Mouse (Mus musculus) forebrain, embryonic 13.5 days (tissue): ENCODE results near the gene Spryd4. TPM values are rescaled to one million over a fixed set of nuclear protein-coding genes. Genes with fewer than 3 reads are reported as not detected.

Source experiments
- ATAC-seq: fragments of 200-750 bp; cut with Nextera tagmentation; 2 replicates; pipeline ENCODE4 v1.8.0; 2017
- H3K27ac ChIP-seq: fragments of 300-500 bp; sonication (generic); 2 replicates; pipeline ENCODE4 v1.5.1; 2015; ENCODE audit warnings: inconsistent platforms, mild to moderate bottlenecking, moderate library complexity
- H3K27me3 ChIP-seq: fragments of 300-500 bp; sonication (generic); 2 replicates; pipeline ENCODE4 v1.6.1; 2015; ENCODE audit warnings: mild to moderate bottlenecking, inconsistent platforms
- H3K36me3 ChIP-seq: fragments of 300-500 bp; sonication (generic); 2 replicates; pipeline ENCODE4 v1.6.1; 2015; ENCODE audit warnings: mild to moderate bottlenecking, inconsistent platforms; ENCODE audit not compliant: poor library complexity, severe bottlenecking
- H3K4me1 ChIP-seq: fragments of 300-500 bp; sonication (generic); 2 replicates; pipeline ENCODE4 v1.6.1; 2015; ENCODE audit warnings: inconsistent platforms
- H3K4me2 ChIP-seq: fragments of 300-500 bp; sonication (generic); 2 replicates; pipeline ENCODE4 v1.6.1; 2015; ENCODE audit warnings: inconsistent platforms, mild to moderate bottlenecking, moderate library complexity
- H3K4me3 ChIP-seq: fragments of 300-500 bp; sonication (generic); 2 replicates; pipeline ENCODE4 v1.5.1; 2015; ENCODE audit warnings: mild to moderate bottlenecking, inconsistent platforms
- H3K9ac ChIP-seq: fragments of 300-500 bp; sonication (generic); 2 replicates; pipeline ENCODE4 v1.6.1; 2015; ENCODE audit warnings: mild to moderate bottlenecking, inconsistent platforms
- H3K9me3 ChIP-seq: fragments of 300-500 bp; sonication (generic); replicated peaks from 2 replicates; pipeline ENCODE4 v1.6.1; 2016; ENCODE audit warnings: inconsistent platforms
- WGBS: fragments of 180-500 bp; shearing (Covaris S2); methylation state at CpG from one replicate; pipeline ENCODE4 v1.1.7; 2015; 5-methylcytosine and 5-hydroxymethylcytosine counted together
- polyA plus RNA-seq: library from polyadenylated mRNA; unstranded; fragments of >200 nt; fragmentation: Nextera tagmentation; extraction: Ambion mirVana; gene quantifications from 2 replicates; pipeline ENCODE4 v1.2.1, GENCODE M21; 2015

The Spryd4 gene
- polyA plus RNA-seq, 1 experiment from 2014 or later: 17.9 TPM

GRCm38 (mm10) chr10:128239140-128239539 is 27.5 kb upstream of the Spryd4 start:
- H3K9me3 ChIP-seq: no peaks in the 10 kb centered on the region
- no peak for ATAC-seq
- H3K36me3 ChIP-seq: peaks cover 47% of the 10 kb centered on the region
- 94% methylated on average over 4 of the region's 4 CpGs for WGBS
- peaks cover 15% of the 10 kb centered on the region for H3K4me1 ChIP-seq
- no peak overlapping the region for H3K9ac ChIP-seq
- no peaks in the 10 kb centered on the region for H3K27me3 ChIP-seq
- H3K27ac ChIP-seq: no peak overlapping the region
- no peak overlapping the region for H3K4me2 ChIP-seq
- no peak overlapping the region for H3K4me3 ChIP-seq

DNA sequence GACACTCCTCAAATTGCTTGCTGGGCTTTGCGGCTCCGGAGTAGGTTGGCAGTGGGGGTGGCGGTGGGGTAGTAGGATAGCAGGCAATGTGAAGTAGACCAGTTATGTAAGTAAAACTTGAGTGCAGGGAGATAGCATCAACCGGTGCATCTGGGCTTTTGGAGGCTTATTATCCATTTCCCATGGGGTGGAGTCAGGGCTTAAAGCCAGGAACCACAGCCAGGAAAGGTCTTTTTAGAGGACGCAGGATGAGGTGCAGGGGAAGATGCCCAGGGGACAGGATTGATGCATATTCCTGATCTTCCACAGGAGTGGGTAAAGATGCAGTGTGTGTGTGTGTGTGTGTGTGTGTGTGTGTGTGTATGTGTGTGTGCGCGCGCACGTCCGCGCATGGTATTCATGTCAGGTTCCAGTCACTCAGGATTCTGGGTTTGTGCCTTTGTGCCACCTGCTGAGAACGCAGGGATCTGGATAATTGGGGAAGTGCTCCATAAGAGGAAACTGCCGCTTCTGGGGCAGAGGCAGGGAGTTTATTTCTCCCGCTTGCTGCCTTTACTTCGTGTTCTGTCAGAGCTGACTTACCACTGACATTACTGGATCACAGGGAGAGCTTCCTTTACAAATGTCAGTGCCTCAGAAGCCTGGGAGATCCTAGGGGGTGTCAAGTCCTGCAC is 26.3 kb upstream of the Spryd4 start:
- Histone ChIP-seq H3K27ac (no peak overlapping the region), H3K4me2 (no peak overlapping the region), H3K9ac (no peak overlapping the region), H3K4me3 (no peak overlapping the region), H3K4me1 (peaks cover 22% of the 10 kb centered on the region), H3K36me3 (peaks cover 35% of the 10 kb centered on the region), H3K27me3 (no peaks in the 10 kb centered on the region), H3K9me3 (no peaks in the 10 kb centered on the region)
- 72% methylated on average over 15 of the region's 15 CpGs for WGBS
- no peak for ATAC-seq

GRCm38 (mm10) chr10:128236321-128236720 is 24.7 kb upstream of the Spryd4 start:
- 31% methylated on average over 4 of the region's 4 CpGs for WGBS
- ATAC-seq: no peak
- Histone ChIP-seq H3K9ac (peak overlapping the region; percentile 31; the same call in 1 of the 2 replicates), H3K9me3 (no peaks in the 10 kb centered on the region), H3K4me3 (no peak overlapping the region), H3K4me2 (no peak overlapping the region), H3K36me3 (peaks cover 19% of the 10 kb centered on the region), H3K27me3 (no peaks in the 10 kb centered on the region), H3K27ac (no peak overlapping the region), H3K4me1 (peaks cover 25% of the 10 kb centered on the region)

- Histone ChIP-seq H3K4me3 (peak overlapping the region; percentile 73), H3K36me3 (no peaks in the 10 kb centered on the region), H3K4me1 (peaks cover 21% of the 10 kb centered on the region), H3K4me2 (peak overlapping the region; percentile 69), H3K27me3 (no peaks in the 10 kb centered on the region), H3K9ac (peak overlapping the region; percentile 84), H3K9me3 (no peaks in the 10 kb centered on the region), H3K27ac (peak overlapping the region; percentile 92)
- under 1% methylated on average over 14 of the region's 14 CpGs for WGBS
- peak; percentile 41; the same call in 1 of the 2 replicates for ATAC-seq
Observed at GRCm38 (mm10) chr10:128232420-128232985, 20.9 kb upstream of the Spryd4 start.

- H3K9me3 ChIP-seq: no peaks in the 10 kb centered on the region
- under 1% methylated on average over 50 of the region's 58 CpGs for WGBS
- peak within 1 kb of the TSS; percentile 73 for H3K4me3 ChIP-seq
- H3K4me1 ChIP-seq: peaks cover 21% of the 10 kb centered on the region
- ATAC-seq: peak; percentile 93
- H3K4me2 ChIP-seq: peak within 1 kb of the TSS; percentile 69
- no peaks in the 10 kb centered on the region for H3K36me3 ChIP-seq
- H3K9ac ChIP-seq: peak within 1 kb of the TSS; percentile 84
- H3K27ac ChIP-seq: peak within 1 kb of the TSS; percentile 92
- H3K27me3 ChIP-seq: no peaks in the 10 kb centered on the region
Observed at GRCm38 (mm10) chr10:128231697-128232419, 20.3 kb upstream of the Spryd4 start, which contains the start of gene Timeless. Gene Timeless (plus strand): TSS chr10:128232065.

DNA sequence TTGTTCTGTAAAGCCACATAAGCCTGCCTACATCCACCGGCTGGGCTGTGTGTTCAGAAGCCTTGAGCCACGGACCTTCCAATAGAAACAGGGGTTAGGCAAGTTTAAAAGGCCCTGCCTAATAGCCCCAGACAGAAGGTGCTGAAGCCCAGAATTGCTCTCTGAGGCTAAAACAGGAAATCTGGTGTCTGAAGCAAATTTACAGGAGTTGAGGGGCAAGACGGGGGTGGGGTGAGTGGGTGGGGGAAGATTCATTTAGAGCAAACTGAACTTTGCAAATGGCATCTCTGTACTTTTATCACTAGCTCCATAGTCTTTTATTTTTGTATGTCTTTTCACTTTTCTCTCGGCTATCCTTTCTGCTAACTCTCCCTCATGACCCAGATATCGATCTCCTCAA is 19.5 kb upstream of the Spryd4 start:
- Histone ChIP-seq H3K4me1 (peaks cover 21% of the 10 kb centered on the region), H3K9ac (peak overlapping the region; percentile 84), H3K36me3 (no peaks in the 10 kb centered on the region), H3K4me3 (peak overlapping the region; percentile 73), H3K9me3 (no peaks in the 10 kb centered on the region), H3K27ac (0 out of 2 replicates have a peak overlapping the region, but pooled peaks have one; percentile 92), H3K4me2 (peak overlapping the region; percentile 69), H3K27me3 (no peaks in the 10 kb centered on the region)
- ATAC-seq: no peak
- WGBS: 17% methylated on average over 5 of the region's 5 CpGs

DNA sequence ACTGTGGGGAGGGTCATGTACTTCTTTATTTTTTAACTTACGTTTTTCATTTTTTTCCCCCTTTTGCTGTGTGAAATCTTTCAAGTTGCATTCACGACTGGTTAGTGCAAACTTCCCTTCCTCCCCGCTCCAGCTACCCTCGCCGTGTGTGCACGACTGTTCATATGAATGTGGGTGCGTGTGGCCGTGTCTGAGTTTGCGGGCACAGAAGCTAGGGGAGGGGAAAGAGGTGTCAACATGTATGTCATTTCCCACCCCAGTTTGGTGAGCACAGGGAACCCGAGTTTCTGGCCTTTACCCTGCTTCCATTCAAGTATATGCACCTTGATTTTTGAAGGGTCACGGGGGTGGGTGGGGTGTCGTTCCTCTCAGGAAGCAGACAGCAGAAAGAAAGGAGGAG is 19.0 kb upstream of the Spryd4 start:
- Histone ChIP-seq H3K9me3 (no peaks in the 10 kb centered on the region), H3K9ac (no peak overlapping the region), H3K36me3 (no peaks in the 10 kb centered on the region), H3K4me3 (no peak overlapping the region), H3K4me1 (peaks cover 25% of the 10 kb centered on the region), H3K27ac (no peak overlapping the region), H3K27me3 (no peaks in the 10 kb centered on the region), H3K4me2 (no peak overlapping the region)
- ATAC-seq: no peak
- 75% methylated on average over 12 of the region's 12 CpGs for WGBS

- H3K4me3 ChIP-seq: no peak overlapping the region
- H3K36me3 ChIP-seq: no peaks in the 10 kb centered on the region
- peaks cover 20% of the 10 kb centered on the region; the same call in 1 of the 2 replicates for H3K4me1 ChIP-seq
- no peak overlapping the region for H3K9ac ChIP-seq
- no peaks in the 10 kb centered on the region for H3K9me3 ChIP-seq
- H3K27me3 ChIP-seq: no peaks in the 10 kb centered on the region
- 93% methylated on average over 8 of the region's 8 CpGs for WGBS
- H3K4me2 ChIP-seq: no peak overlapping the region
- H3K27ac ChIP-seq: no peak overlapping the region
- ATAC-seq: no peak
Observed at GRCm38 (mm10) chr10:128228009-128228408, 16.4 kb upstream of the Spryd4 start.

DNA sequence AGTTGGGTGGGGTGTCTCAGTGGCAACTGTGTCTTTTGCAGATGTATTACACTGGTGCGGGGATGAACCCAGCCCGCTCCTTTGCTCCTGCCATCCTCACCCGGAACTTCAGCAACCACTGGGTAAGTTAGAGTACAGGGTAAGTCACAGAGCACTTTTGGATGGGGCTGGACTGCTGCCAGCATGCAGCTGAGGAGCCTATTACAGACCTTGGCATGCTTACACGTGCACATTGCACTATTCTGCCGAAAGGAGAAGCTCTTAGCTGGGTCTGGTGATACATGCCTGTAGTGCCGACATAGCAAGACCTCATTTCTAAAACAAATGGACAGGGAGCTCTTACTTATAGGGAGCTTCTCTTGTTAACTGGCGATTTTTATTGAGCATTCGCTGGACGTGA is 16.0 kb upstream of the Spryd4 start:
- Histone ChIP-seq H3K4me2 (no peak overlapping the region), H3K27me3 (no peaks in the 10 kb centered on the region), H3K4me3 (no peak overlapping the region), H3K27ac (no peak overlapping the region), H3K9ac (no peak overlapping the region), H3K36me3 (no peaks in the 10 kb centered on the region), H3K9me3 (no peaks in the 10 kb centered on the region), H3K4me1 (peaks cover 17% of the 10 kb centered on the region; the same call in 1 of the 2 replicates)
- ATAC-seq: no peak
- 80% methylated on average over 9 of the region's 9 CpGs for WGBS

DNA sequence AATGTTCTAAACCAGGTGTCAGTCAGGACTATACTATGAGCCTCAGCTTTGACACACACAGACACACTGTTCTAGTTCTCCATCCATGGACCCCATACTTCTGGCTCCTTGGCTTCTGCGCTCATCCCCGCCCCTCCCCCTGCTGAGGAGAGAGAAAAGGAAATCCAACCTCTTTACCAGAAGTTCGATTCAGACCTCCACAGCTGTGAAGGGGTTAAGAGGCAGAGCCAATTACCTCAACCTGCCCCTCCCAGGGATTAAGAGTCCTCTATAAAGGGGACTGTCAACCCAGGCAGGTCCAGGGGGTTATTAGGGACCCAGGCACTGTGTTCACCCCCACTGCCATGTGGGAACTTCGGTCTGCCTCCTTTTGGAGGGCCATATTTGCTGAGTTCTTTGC is 13.9 kb upstream of the Spryd4 start, which contains the start of gene Mip:
Gene Mip (plus strand): TSS at position 301 of the 400 bp plus-strand sequence.
- Histone ChIP-seq H3K36me3 (no peaks in the 10 kb centered on the region), H3K4me1 (peaks cover 11% of the 10 kb centered on the region; the same call in 1 of the 2 replicates), H3K4me3 (no peak within 1 kb of the TSS), H3K27me3 (no peaks in the 10 kb centered on the region), H3K27ac (no peak within 1 kb of the TSS), H3K4me2 (no peak within 1 kb of the TSS), H3K9ac (no peak within 1 kb of the TSS), H3K9me3 (no peaks in the 10 kb centered on the region)
- ATAC-seq: no peak
- 12% methylated on average over 4 of the region's 4 CpGs for WGBS

DNA sequence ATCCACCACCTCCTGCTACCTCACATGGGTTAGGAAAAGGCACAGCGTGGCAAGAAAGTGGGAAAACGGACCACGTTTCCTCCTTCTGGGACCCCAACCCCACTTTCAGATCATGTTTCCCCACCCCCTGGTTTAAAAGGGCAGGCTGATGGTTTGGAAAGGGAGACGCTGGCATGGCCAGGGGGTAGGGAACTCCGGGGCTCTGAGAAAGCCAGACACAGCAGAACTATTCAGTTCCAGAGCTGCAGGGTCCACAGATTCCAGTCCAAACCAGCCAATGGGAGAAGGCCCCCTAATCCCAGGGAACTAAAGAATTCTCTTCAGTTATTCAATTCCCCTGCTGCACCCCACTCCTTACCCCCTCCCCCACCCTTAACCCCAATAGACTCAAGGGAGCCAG is 13.5 kb upstream of the Spryd4 start:
- whole genome bisulfite sequencing: 31% methylated on average over 5 of the region's 5 CpGs
- H3K36me3 ChIP-seq: no peaks in the 10 kb centered on the region
- ATAC-seq: no peak
- peaks cover 11% of the 10 kb centered on the region; the same call in 1 of the 2 replicates for H3K4me1 ChIP-seq
- H3K4me3 ChIP-seq: no peak overlapping the region
- no peak overlapping the region for H3K27ac ChIP-seq
- H3K4me2 ChIP-seq: no peak overlapping the region
- H3K9ac ChIP-seq: no peak overlapping the region
- H3K27me3 ChIP-seq: no peaks in the 10 kb centered on the region
- no peaks in the 10 kb centered on the region for H3K9me3 ChIP-seq
